Mouse (Mus musculus): ENCODE results near the gene Cdr2l.

DNA sequence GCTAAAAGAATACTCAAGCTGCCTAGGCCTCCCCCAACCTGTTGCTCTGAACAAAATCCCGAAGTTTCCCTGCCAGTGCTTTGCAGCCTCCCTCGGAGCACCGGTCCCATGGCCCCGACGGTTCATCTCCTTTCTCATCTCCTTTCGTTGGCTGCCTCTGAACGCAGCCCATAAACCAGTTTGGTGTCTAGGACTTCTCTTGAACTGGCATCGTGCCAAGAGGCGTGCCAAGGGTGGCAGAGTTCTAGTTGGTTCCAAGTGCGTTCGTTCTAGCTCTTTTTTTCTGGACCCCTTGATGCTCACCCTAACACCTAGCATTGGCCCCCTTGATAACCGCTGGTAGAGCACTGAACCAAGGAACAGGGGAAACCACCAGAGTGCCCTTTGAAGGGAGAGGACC lies 46.5 kb upstream of the Cdr2l start:
- no peak for TF ChIP-seq CTCF (IDR thresholded peaks at IDR 0.05; ENCODE audit: extremely low read depth, insufficient read depth, low read length)
- no peak for TF ChIP-seq POLR2A (IDR thresholded peaks at IDR 0.05; ENCODE audit: extremely low read depth, insufficient read depth, low read length)

Measured in cortical plate, adult 2 months (tissue).